ENCODE assay signal across 16 mouse cellular contexts in genomic region chr10:76874879-76875278, GRCm38 (mm10).
"Had no signal": no experiment of that assay in that cellular context is flagged by ENCODE, and none has a peak within 500 bp of the region (broad histone marks: within the 10 kb centered on the region; RNA-seq: fewer than 3 reads in every experiment).

No protein-coding gene starts in this region.

- DNase-seq: kidney, adult 18-20 months; kidney, postnatal 14 days; lung, postnatal 14 days; right cerebral cortex, adult 18-20 months; right cerebral cortex, postnatal 25 days; thymus, adult 18-20 months; thymus, postnatal 14 days had no signal

- H3K27ac ChIP-seq: limb, embryonic 10.5 days; lung, embryonic 15.5 days; macrophage; midbrain, embryonic 15.5 days; neural tube, embryonic 12.5 days had no signal

- H3K9ac ChIP-seq: lung, embryonic 15.5 days; midbrain, embryonic 15.5 days; neural tube, embryonic 12.5 days had no signal

- H3K4me1 ChIP-seq: limb, embryonic 10.5 days; lung, embryonic 15.5 days; megakaryocyte, embryonic 14.5 days; neural tube, embryonic 12.5 days had no signal

- H3K36me3 ChIP-seq: limb, embryonic 10.5 days; lung, embryonic 15.5 days; midbrain, embryonic 15.5 days; neural tube, embryonic 12.5 days had no signal

- ATAC-seq: inflammation-experienced regulatory T-cells, adult 6 months; midbrain, embryonic 15.5 days had no signal

- H3K9me3 ChIP-seq: limb, embryonic 10.5 days; lung, embryonic 15.5 days; megakaryocyte, embryonic 14.5 days; midbrain, embryonic 15.5 days; neural tube, embryonic 12.5 days had no signal

- H3K27me3 ChIP-seq: lung, embryonic 15.5 days; midbrain, embryonic 15.5 days; neural tube, embryonic 12.5 days had no signal

- H3K4me3 ChIP-seq: left cerebral cortex, adult 2 months; limb, embryonic 10.5 days; lung, embryonic 15.5 days; megakaryocyte, embryonic 14.5 days; midbrain, embryonic 15.5 days; neural tube, embryonic 12.5 days had no signal

- H3K4me2 ChIP-seq: lung, embryonic 15.5 days; midbrain, embryonic 11.5 days; midbrain, embryonic 15.5 days; neural tube, embryonic 12.5 days had no signal
